Mouse (Mus musculus) layer of hippocampus, adult 9-11 months (tissue): ENCODE results near the gene Zfp651.
A peak's percentile ranks its signal among the peaks of the same experiment; 100 is the strongest.

Experiments used
- DNase-seq: peaks from one replicate; pipeline ENCODE4 v3.0.0; 2022

The Zfp651 gene

DNA sequence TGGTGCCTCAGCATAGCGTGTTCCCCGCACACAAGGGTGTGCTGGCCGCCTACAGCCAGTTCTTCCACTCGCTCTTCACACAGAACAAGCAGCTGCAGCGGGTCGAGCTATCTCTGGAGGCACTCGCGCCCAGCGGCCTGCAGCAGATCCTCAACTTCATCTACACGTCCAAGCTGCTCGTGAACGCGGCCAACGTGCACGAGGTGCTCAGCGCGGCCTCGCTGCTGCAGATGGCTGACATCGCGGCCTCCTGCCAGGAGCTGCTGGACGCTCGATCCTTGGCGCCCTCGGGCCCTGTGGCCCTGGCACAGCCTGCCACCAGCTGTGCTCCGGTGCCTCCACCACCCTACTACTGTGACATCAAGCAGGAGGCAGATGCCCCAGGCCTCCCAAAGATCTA, 3.6 kb downstream of the Zfp651 start:
- DNase-seq: peak; percentile 22

- DNase-seq: peak; percentile 22
These were observed 4.6 kb downstream of the Zfp651 start for GRCm38 (mm10) chr9:121763716-121764115.

DNA sequence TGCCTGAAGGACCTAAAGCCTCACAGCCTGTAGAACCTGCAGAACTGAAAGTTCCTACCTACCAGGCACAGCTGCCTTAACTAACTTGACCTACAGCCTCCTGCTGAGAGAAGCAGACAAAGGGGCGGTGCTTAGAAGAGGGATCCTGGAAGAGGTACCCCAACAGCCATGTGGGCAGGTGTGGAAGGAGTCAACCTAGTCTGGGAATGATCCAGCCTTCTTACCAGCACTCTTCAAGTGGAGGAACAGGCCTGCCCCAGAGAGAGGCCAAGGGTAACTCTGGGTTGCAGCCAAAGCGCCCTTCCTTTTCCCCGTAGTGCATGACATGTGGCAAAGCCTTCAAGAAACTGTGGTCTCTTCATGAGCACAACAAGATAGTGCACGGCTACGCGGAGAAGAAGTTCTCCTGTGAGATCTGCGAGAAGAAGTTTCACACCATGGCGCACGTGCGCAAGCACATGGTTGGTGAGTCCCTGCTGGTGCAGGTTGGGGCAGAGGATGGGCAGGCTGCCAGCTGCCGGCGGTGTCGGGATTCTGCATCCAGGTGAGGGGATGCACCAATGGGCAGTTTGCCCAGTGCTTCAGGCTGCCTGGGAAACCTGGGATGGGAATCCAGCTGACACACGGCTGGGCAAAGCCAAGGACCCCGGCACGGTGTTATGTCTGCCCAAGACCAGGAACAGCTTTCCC, 6.2 kb downstream of the Zfp651 start:
- DNase-seq: no peak

GRCm38 (mm10) chr9:121772412-121772811, 13.3 kb downstream of the Zfp651 start:
- no peak for DNase-seq

- DNase-seq: no peak
These were observed 16.8 kb downstream of the Zfp651 start for GRCm38 (mm10) chr9:121775951-121776350.

DNA sequence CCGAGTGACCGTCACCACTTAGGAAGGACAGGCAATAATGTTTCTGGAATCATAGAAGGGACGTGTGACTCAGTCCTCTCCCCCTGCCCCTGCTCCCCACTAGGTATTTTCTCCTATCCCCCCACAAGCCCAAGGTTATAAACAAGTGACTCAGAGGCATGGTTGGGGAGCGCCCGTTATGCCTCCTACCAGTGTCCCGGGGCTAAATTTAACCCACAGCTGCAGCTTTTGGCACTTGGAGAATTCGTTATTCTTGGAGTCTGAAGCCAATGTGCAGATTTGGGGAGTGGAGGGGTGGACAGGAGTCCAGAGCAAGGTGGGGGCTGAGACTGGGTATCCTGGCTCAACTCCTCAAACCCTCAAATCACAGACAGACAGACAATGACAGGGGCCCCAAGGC, 17.4 kb downstream of the Zfp651 start:
- DNase-seq: no peak

DNA sequence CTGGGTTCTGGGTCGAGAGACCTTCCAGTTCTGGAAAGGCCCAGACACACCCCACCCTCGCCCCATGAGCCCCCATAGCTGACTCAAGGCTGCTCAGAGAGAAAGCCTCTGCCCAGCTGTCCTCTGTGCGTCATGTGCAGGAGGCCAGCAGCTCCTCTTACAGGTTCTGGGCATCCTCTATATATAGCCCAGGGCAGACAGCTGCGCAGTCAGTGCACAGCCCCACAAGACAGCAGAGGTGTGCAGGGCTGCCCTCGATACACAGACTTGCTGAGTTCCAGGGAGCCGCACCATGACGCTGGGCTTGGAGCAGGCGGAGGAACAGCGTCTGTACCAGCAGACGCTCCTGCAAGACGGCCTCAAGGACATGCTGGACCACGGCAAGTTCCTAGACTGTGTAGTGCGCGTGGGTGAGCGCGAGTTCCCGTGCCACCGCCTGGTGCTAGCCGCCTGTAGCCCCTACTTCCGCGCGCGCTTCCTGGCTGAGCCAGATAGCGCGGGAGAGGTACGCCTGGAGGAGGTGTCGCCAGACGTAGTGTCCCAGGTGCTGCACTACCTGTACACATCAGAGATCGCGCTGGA, 18.4 kb downstream of the Zfp651 start, which contains the start of gene Klhl40:
TSS of gene Klhl40 (plus strand) at position 124 of the 582 bp plus-strand sequence.
- no peak for DNase-seq

DNA sequence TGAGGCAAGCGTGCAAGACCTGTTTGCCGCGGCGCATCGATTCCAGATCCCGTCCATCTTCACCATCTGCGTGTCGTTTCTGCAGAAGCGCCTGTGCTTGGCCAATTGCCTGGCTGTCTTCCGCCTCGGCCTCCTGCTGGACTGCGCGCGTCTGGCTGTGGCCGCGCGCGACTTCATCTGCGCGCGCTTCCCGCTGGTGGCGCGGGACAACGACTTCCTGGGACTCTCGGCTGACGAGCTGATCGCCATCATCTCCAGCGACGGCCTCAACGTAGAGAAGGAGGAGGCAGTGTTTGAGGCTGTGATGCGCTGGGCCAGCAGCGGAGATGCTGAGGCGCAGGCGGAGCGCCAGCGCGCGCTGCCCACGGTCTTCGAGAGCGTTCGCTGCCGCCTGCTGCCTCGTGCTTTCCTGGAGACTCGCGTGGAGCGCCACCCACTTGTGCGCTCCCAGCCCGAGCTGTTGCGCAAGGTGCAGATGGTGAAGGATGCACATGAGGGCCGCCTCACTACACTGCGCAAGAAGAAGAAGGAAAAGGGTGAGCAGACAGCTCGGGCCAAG, 19.0 kb downstream of the Zfp651 start:
- peak; percentile 89 for DNase-seq

DNA sequence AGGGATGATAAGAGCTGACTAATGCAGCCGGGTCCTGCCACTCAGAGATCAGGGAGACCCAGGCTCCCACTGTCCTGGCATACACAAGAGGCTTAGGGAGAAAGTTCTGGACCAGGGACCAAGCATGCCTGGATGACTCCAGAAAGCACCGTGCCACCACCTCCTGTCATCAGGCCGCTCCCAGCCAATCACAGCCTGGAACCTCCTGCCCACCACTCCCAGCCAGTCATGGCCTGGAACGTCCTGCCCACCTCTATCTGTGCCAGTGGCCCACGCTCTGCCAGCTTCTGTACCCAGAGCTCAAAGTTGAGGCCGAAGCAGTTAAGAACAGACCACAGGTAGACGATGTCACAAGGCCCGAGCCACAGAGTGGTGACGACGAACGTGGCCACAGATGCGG, 25.7 kb downstream of the Zfp651 start:
- DNase-seq: no peak

GRCm38 (mm10) chr9:121785261-121785660, 26.1 kb downstream of the Zfp651 start:
- DNase-seq: no peak

DNA sequence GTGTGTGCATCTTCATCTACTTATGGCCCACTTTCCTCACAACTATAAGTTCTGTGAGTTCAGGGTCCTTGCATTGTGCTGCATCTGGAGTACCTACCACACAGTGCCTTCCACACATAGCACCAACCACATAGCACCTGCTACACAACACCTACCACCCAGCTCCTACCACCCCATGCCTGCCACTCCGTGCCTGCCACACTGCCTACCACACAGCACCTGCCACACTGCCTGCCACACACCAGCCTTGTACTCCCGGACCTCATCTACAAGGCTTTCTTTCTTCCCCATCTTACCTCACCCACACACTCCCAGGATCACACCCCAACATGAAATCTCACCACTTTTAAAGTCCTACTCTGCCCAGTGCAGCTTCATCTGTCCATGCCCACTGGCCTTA, 27.2 kb downstream of the Zfp651 start:
- DNase-seq: no peak

DNA sequence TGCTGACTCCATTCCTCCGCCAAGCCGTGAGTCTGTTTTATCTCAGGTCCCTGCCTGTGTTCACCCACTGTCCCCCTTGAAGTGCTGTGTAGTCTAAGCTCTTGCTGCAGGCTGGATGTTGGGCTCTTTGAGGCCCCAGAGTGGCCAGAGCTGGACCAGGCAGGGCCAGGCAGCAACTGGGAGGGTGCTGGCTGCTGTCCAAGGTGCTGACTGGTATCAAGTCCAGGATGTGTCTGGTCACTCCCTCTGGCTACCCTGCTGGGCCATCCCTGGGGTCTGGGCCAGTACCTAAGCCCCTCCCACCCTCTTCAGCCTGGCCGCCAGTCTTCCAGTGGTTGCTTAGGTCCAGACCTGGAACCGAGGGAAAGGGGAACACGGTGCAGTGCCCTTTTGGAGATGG, 32.1 kb downstream of the Zfp651 start:
- peak; percentile 78 for DNase-seq

GRCm38 (mm10) chr9:121791757-121792521, 32.8 kb downstream of the Zfp651 start, which contains the start of gene Hhatl:
Gene Hhatl, minus strand, starts transcription at chr9:121792507.
- DNase-seq: no peak

- no peak for DNase-seq
These were observed 35.9 kb downstream of the Zfp651 start for GRCm38 (mm10) chr9:121794972-121795539.

- DNase-seq: no peak
These were observed 38.6 kb downstream of the Zfp651 start for GRCm38 (mm10) chr9:121797722-121798121.

DNA sequence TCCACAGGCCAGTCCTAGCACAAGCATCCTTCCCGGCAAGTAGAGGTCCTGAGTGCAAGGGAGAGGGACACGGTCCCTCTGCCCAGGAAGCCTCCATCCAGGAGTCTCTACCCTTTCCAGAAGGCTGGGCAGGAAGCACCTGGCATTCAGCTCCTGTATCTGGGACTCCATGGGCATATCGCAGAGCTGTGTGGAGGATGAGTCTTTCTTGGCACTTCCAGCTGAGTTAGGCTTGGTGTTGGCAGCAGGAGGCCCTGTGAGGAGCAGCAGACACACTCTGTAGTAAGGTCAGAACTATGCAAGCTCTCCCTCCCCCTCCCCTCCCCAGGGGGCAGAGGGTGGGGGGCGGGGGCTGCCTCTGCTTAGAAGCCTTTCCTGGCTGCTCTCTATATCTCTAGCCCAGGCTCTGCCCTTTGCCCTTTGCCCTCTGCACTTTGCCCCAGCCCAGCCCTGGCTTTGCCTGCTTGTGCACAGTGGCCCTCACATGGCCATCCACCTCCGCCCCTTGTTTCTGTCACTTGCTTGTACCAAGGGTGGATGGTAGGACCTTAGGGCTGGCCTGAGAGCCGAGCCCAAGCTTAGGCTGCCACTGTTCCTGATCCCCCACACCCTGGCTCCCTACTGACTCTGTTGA, 39.9 kb downstream of the Zfp651 start:
- no peak for DNase-seq

- DNase-seq: no peak
These were observed 43.6 kb downstream of the Zfp651 start for GRCm38 (mm10) chr9:121802747-121803146.

DNA sequence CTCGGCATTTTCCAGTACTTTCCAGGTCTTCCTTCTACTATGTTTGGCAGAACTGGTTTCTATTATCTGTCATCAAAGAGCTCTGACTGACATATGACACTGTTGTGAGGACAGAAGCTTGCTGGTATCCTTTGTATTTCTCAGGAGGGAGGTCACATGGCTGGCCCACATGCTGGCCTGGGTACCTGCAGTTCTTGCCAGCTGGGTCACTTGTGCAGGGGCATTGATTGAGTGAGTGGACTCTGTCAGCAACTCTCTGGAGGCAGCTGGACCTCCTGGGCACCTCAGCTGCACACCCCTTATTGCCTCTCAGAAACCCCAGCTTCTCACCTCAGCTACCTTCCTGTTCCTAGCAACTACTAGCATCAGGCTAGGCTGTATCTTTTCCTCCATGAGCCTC, 48.4 kb downstream of the Zfp651 start:
- no peak for DNase-seq

- no peak for DNase-seq
These were observed 48.8 kb downstream of the Zfp651 start for GRCm38 (mm10) chr9:121807947-121808346.

- DNase-seq: peak; percentile 62
These were observed 49.4 kb downstream of the Zfp651 start for GRCm38 (mm10) chr9:121808511-121808910.

GRCm38 (mm10) chr9:121810081-121810821, 51.1 kb downstream of the Zfp651 start:
- DNase-seq: peak; percentile 91

- DNase-seq: no peak
These were observed 56.1 kb downstream of the Zfp651 start for GRCm38 (mm10) chr9:121815183-121815582.
